Mouse (Mus musculus): ENCODE measurements at regions not wholly inside any gene's neighbourhood (a gene's known extent, or its start where the extent isn't known, plus 50 kb on each side); places are given as distances from the start of the nearest gene placed in this dataset.
"Not testable (repeated sequence)": the region's sequence is repeated elsewhere in the genome, so short reads cannot be mapped to it uniquely, and the experiment has no call there.

DNA sequence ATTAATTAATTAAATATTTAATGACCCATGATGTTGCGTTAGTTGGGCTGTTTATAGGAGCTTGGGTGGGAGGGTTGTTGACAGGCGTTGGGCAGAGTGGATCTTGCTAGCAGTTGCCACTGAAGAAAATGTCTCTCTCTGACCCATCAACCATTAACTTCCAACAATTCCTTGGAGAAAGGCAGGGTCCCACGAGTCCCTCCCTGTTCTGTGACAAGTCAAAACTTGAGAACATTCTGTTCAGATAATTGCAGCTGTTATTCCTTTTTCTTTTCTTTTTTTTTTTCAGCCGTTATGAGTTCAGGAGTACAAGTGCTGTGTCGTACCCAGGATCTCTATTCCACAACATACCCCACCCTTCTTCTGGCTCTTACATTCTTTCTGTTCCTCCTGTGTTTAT, 59.8 kb upstream of the Tnfrsf21 start:
- DNase-seq: no peak
- intact Hi-C loops (cut with DNase I): no loop called here

DNA sequence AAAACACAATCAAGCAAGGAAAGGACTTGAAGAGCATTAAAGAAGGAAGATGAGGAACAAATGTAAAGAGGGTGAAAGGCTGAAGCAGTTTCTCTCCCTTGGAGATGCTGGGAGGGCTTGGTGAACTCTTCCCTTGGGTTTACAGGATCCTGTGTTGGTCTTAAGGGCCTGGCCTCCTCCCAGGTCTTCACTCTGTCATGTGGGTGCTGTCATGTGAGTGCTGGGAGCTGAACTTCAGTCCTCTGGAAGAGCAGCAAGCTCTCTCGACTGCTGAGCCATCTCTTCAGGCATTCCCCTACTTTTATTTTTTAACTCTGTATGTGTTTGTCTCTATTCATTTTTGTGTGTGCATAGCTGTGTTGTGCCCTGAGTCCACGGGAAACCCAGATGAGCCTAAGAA, 61.6 kb upstream of the Tnfrsf21 start:
- intact Hi-C loops (cut with DNase I): no loop called here
- DNase-seq: no peak

DNA sequence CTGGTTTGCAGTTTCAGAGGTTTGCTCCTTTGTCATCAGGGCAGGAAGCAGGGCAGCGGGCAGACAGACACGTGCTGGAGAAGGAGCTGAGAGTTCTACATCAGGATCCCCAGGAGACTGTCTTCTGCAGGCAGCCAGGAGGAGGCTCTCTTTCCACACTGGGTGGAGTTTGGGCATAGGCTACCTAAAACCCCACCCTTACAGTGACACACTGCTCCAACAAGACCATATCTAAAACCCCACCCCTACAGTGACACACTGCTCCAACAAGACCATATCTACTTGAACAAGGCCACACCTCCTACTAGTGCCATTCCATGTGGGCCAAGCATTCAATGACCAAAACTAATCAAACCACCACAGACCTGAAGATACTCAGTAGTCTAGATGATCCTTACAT, 68.0 kb upstream of the Cd2ap start:
- intact Hi-C loops (cut with DNase I): loop anchor here (5.0 to 10.0 kb wide), 2 partner anchors 70 to 332 kb away; partner anchors contain the start of genes Cd2ap and Opn5
- no peak for DNase-seq

DNA sequence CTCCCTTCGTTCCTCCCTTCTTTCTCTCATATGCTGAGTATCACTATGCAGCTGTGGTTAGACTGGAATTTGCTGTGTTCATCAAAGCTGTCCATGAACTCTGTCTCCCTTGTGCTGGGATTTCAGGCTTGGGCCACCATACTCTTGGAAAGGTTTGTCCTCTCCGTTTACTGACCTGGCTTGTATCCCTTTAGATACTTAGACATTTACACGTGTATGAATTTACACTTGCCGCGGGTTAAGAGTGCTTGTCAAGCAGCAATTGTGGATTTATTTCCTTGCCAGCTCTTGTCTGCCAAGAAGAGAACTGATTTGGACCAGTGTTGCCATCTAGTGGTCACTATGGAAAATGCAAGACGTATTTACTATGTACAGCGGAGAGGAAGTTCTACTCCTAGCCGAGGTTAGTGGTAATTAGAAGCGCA, 66.8 kb upstream of the Cd2ap start:
- intact Hi-C loops (cut with DNase I): loop anchor here (2.0 to 10.0 kb wide), 4 partner anchors 68 to 331 kb away; partner anchors contain the start of genes Cd2ap and Opn5
- peak; percentile 51 to 75 for DNase-seq

DNA sequence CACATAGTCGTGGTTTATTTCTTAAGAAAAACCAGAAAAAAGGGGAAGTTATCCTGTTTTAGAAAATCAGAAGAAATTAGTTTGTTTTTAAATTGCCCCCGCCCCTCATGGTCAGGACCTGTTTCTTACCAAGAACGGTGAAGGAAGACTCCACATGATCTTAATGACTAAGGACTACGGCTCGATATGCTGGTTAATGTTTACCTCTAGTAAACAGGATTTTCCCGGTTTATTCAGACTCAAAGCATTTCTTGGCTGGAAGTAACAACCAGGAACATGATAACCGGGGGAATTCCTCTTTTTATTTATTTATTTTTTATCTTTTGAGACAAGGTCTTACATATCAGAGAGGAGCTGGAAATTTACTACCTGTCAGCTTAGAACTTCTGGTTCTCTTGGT, 63.0 kb upstream of the Cd2ap start:
- intact Hi-C loops (cut with DNase I): no loop called here
- no peak for DNase-seq

DNA sequence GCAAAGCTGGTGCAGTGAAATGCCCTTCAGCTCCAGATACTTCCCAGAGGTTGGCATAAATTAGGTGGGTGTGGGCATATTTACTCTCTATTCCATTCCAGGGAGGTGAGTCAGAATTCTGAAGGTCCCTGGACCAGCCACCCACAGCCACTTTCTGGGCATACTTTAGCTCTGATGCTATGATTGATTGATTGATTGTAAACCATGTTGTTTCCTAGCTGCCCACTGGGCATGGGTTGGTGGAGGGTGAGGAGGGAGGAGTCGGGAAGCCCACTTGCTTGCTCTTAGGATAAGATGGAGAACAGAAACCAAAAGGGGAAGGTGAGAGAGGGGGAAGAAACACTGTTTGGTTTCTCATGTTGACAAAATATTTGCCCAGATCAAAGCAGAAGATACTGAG, 62.1 kb upstream of the Cd2ap start:
- intact Hi-C loops (cut with DNase I): no loop called here
- peak in 1 of 2 experiments; percentile 7 for DNase-seq

DNA sequence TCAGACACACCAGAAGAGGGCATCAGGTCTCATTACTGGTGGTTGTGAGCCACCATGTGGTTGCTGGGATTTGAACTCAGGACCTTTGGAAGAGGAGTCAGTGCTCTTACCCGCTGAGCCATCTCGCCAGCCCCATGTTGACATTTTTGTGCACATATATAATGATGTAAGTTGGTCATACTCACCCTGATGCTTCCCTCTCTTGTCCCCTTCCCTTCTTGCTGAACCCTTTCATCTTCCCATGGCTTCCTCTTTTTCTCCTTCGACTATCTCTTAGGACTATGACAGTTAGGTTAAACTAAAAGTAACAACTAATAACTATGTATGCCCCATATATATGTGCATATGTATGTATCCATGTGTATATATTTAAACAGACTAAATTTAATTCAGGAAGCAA, 61.0 kb upstream of the Cd2ap start:
- intact Hi-C loops (cut with DNase I); DNase-seq: not testable (repeated sequence)

DNA sequence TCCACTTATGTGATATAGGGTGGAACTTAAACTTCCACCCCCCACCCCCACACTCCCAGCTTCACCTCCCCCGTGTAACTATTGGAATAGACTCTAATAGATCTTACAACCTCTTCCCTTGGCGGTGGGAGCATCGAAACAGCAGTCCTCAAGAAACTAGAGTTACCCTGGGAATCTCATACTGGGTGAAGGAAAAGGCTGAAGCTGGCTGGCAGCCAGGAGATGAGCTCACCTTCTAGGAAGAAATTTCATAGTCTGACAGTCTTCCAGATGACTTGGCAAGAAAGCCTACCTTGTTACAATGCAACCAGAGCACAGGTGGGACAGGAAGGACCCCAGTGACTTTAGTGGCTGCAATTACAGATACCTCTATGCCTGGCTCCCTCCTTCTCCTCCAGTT, 57.6 kb upstream of the Cd2ap start:
- no peak for DNase-seq
- intact Hi-C loops (cut with DNase I): no loop called here

DNA sequence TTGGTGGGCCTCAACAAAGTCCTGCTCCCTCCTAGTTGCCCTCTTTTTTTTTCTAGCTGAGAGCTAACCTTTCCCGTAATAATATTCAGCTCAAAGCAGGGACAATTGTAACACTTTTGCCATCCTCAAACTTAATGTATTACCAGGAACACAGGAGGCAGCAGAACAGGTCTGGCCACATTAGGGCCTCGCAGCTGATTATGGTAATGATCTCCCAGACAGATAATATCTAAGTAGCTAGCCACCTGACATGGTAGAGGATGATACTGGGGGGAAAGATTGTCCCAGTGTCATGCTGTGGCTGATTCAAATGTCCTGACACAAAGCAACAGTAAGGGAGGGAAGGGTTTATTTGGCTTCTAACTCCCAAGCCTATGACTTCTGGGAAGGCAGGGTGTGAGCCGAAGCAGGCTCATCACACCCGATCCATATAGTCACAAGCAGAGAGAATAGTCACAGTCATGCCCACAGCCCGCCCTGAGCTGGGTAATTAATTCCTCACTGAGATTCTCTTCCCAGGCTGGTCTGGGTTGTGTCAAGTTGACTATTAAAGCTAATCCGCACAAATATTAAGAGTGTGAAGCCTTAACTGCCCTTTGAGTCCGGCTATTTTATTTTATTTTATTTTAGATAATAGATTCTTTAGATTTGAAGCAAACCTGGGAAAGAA, 57.0 kb upstream of the Cd2ap start:
- intact Hi-C loops (cut with DNase I): no loop called here
- DNase-seq: no peak

DNA sequence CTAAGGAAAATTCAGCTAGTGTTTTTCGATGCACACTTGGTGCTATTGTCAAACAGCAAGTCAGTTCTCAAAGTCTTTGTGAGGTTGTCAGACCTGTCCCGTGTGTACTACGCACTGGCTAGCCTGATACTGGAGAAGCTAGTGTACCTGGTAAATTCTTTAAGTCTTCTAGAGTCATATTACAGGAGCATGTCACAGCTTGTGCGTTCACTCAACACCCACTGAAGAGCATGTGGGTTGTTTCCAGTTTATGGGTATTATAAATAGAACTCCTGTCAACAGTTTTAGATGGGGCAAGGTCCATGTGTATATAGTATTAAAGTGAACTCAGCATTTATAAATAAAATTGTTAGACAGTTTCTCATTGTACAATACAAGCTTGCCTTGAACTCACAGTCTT, 50.9 kb upstream of the Cd2ap start:
- peak in 1 of 2 experiments; percentile 10 for DNase-seq
- intact Hi-C loops (cut with DNase I): no loop called here
